Mouse (Mus musculus): ENCODE results near the gene Fjx1.

DNA sequence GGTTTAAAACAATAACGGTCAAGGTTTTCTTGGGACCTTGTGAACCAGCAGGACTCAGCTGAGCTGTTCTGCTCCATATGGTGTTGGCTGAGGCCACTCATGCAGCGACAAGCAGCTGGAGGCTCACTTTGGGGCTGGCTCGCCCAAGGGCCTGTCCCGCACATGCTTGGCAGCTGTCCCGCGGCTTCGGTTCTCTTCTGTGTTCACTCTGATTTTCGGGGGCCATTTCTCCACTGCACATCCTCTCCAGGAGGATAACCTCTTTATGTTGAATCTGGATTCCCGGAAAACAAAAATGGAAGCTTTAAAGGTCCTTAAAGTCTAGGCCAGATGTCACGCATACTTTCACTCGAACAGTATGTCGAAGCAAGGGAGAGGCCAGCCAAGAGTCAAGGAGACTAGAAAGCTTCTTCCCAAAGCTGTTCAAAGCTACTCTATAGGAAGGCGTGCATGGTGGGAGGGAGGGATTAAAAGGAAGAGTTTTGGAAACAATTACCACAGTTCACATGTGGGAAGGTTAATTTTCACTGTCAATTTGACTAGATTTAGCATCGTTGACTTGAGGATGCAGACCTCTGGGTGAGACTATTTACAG is 36.1 kb downstream of the Fjx1 start:
- TF ChIP-seq POLR2A (IDR thresholded peaks at IDR 0.05; ENCODE audit: borderline replicate concordance, extremely low read depth, low read depth, low read length), result no peak
- TF ChIP-seq CTCF (IDR thresholded peaks at IDR 0.05; ENCODE audit: insufficient read depth, low read length), result no peak

All from lung, adult 2 months (tissue).